Mouse (Mus musculus) heart, adult 2 months (tissue): Measurements from ENCODE around the gene Btn1a1.

Source experiments
- CTCF ChIP-seq: fragments of 200-600 bp; IDR thresholded peaks from 2 replicates; pipeline ENCODE4 v1.8.1; 2022; ENCODE audit warnings: antibody characterized with exemption, mild to moderate bottlenecking, moderate library complexity
- EP300 ChIP-seq: fragments of 200-500 bp; IDR thresholded peaks from 2 replicates; pipeline ENCODE4 v1.6.1; 2011; ENCODE audit warnings: low read depth, low read length, control low read depth; ENCODE audit not compliant: insufficient read depth

DNA sequence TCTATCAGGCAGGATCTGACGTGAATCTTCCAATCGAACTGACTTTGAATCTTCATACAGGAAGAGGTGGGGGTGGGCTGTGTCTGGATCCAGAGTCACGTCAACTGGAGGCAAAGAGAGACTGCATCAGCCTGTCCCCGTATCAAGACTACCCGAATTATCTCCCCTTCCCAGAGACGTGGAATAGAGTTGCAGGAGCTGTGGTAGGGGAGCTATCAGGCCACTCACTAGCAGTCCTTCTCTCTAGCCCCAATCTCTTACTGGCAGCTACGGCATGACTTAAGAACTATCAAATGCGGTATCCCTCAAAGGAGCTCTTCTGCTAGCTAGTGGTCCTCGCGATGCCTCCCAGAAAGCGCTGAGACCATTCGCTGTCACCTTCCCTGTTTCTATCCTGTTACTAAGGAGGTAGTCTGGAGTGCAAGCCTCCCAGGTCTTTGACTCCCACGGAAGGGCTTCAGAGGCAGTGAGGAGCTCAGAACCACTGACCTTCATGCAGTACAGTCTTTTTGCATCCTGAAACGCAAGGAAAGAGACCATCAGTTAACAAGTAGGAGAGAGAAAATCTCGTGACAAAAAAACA, 6.3 kb downstream of the Btn1a1 start:
- TF ChIP-seq CTCF, result no peak
- no peak for TF ChIP-seq EP300
